Mouse (Mus musculus) forebrain, embryonic 15.5 days (tissue): ENCODE measurements around the gene Cadm1. TPM values are rescaled to one million over a fixed set of nuclear protein-coding genes. Genes with fewer than 3 reads are reported as not detected.

Experiments used
- ATAC-seq: fragments of 200-750 bp; cut with Nextera tagmentation; replicated peaks from 2 replicates; pipeline ENCODE4 v1.8.0; 2017; ENCODE audit warnings: mild to moderate bottlenecking, moderate TSS enrichment, moderate library complexity
- H3K27ac ChIP-seq: fragments of 300-500 bp; sonication (generic); replicated peaks from 2 replicates; pipeline ENCODE4 v1.5.1; 2015; ENCODE audit warnings: mild to moderate bottlenecking, inconsistent platforms
- H3K27me3 ChIP-seq: fragments of 300-500 bp; sonication (generic); 2 replicates; pipeline ENCODE4 v1.6.1; 2015; ENCODE audit warnings: inconsistent platforms
- H3K36me3 ChIP-seq: fragments of 300-500 bp; sonication (generic); 2 replicates; pipeline ENCODE4 v1.6.1; 2015; ENCODE audit warnings: mild to moderate bottlenecking, inconsistent platforms
- H3K4me1 ChIP-seq: fragments of 300-500 bp; sonication (generic); 2 replicates; pipeline ENCODE4 v1.6.1; 2015; ENCODE audit warnings: inconsistent platforms
- H3K4me2 ChIP-seq: fragments of 300-500 bp; sonication (generic); replicated peaks from 2 replicates; pipeline ENCODE4 v1.6.1; 2015; ENCODE audit warnings: mild to moderate bottlenecking, inconsistent platforms
- H3K4me3 ChIP-seq: fragments of 300-500 bp; sonication (generic); 2 replicates; pipeline ENCODE4 v1.5.1; 2015; ENCODE audit warnings: mild to moderate bottlenecking, inconsistent platforms
- H3K9ac ChIP-seq: fragments of 300-500 bp; sonication (generic); replicated peaks from 2 replicates; pipeline ENCODE4 v1.6.1; 2015; ENCODE audit warnings: mild to moderate bottlenecking, inconsistent platforms
- H3K9me3 ChIP-seq: fragments of 300-500 bp; sonication (generic); 2 replicates; pipeline ENCODE4 v1.6.1; 2016; ENCODE audit warnings: inconsistent platforms
- WGBS: fragments of 180-500 bp; shearing (Covaris S2); methylation state at CpG from one replicate; pipeline ENCODE4 v1.1.7; 2015; ENCODE audit warnings: mixed read lengths; 5-methylcytosine and 5-hydroxymethylcytosine counted together
- polyA plus RNA-seq: library from polyadenylated mRNA; unstranded; fragments of >200 nt; fragmentation: Nextera tagmentation; extraction: Ambion mirVana; gene quantifications from 2 replicates; pipeline ENCODE4 v1.2.1, GENCODE M21; 2015

The Cadm1 gene
- polyA plus RNA-seq, 1 experiment from 2014 or later, result 218 TPM

DNA sequence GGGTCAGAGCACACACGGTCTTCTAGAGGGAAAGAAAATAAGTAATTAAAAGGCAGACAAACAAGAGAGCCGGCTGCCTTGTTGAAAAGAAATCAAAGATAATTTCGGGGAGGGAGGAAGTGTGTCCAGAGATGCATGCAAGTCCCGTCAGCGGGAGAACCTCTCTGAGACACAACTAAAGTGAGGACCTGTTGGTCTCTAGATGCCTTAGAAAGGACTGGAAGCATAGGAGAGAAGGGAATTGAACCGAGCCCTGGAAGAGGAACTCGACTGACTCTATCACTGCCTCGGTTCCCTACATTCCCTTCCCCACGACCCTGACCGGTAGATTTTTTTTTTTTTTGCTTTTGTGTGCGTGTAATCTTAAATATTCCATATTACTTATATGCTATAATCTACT lies 791 bp upstream of the Cadm1 start:
- no peaks in the 10 kb centered on the region for H3K27me3 ChIP-seq
- no peaks in the 10 kb centered on the region for H3K9me3 ChIP-seq
- WGBS, result 2% methylated on average over 11 of the region's 11 CpGs
- peak overlapping the region; percentile 54 for H3K4me2 ChIP-seq
- no peaks in the 10 kb centered on the region for H3K36me3 ChIP-seq
- H3K4me1 ChIP-seq, result peaks cover 35% of the 10 kb centered on the region
- peak overlapping the region; percentile 92 for H3K27ac ChIP-seq
- ATAC-seq, result no peak
- H3K4me3 ChIP-seq, result peak overlapping the region; percentile 66
- peak overlapping the region; percentile 64; the same call in 1 of the 2 replicates for H3K9ac ChIP-seq

- peak; percentile 60 for ATAC-seq
Measured at GRCm38 (mm10) chr9:47530544-47530921, 560 bp downstream of the Cadm1 start.

DNA sequence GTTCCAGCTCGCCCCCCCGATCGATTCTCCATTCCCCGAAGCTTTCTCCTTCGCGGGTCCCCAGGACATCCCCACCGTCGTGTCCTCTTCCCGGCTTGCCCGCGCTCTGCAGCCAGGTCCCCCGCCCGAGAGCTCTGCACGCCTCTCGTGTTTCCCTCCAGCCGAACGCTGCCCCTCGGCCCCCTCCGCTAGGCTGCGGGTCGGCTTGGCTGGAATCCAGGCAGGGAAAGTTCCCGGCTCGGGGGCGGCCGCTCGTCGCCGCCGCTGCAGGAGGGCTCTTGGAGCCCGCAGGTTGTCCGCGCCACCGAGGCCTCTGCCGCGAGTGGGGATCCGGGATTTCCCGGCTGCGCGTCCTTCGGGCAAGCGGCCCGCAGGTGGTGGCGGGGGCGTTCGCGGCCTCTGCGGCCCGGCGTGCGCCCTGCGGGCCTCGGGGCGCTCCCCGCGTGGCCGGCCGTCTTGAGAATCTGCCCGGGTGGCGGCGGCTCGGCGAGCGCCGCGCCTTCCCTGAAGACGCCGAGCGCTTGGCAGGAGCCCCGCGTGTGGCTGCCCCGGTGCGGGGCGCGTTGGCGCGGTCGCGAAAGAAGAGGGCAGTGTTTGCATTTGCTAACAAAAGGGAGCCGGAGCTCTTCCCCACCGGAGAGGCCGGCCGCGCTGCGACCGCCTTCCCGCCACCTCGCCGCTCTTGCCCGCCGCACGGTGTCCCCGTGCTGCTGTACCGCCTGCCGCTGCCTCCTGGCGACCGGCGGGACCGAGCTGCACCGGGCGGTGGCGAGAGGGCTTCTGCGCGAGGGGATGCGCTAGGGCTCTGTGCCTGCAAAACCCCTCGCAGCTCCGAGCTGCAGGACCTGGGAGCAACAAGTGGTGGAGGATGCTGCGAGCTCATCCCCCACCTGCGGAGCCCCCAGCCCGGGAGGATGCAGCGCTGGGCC lies 1.2 kb downstream of the Cadm1 start:
- H3K9me3 ChIP-seq, result no peaks in the 10 kb centered on the region
- under 1% methylated on average over 100 of the region's 110 CpGs for WGBS
- peak; percentile 30 for ATAC-seq

More at GRCm38 (mm10) chr9:47530544-47530921, 560 bp downstream of the Cadm1 start:
- no peaks in the 10 kb centered on the region for H3K9me3 ChIP-seq
- H3K36me3 ChIP-seq, result no peaks in the 10 kb centered on the region
- H3K4me3 ChIP-seq, result peak overlapping the region; percentile 66
- H3K4me1 ChIP-seq, result peaks cover 47% of the 10 kb centered on the region
- peak overlapping the region; percentile 83 for H3K9ac ChIP-seq
- under 1% methylated on average over 28 of the region's 30 CpGs for WGBS
- peak overlapping the region; percentile 92 for H3K27ac ChIP-seq
- no peaks in the 10 kb centered on the region for H3K27me3 ChIP-seq
- peak overlapping the region; percentile 73 for H3K4me2 ChIP-seq

GRCm38 (mm10) chr9:47532215-47532865 lies 2.4 kb downstream of the Cadm1 start:
- H3K27ac ChIP-seq, result peak overlapping the region; percentile 92; the same call in 1 of the 2 replicates
- peak overlapping the region; percentile 83 for H3K9ac ChIP-seq
- peaks cover 57% of the 10 kb centered on the region for H3K4me1 ChIP-seq
- H3K9me3 ChIP-seq, result no peaks in the 10 kb centered on the region
- peak overlapping the region; percentile 73 for H3K4me2 ChIP-seq
- ATAC-seq, result no peak
- no peaks in the 10 kb centered on the region for H3K27me3 ChIP-seq
- WGBS, result under 1% methylated on average over 20 of the region's 20 CpGs
- H3K36me3 ChIP-seq, result no peaks in the 10 kb centered on the region
- peak overlapping the region; percentile 66 for H3K4me3 ChIP-seq

More for the DNA sequence above, 1.2 kb downstream of the Cadm1 start:
- Histone ChIP-seq H3K27me3 (no peaks in the 10 kb centered on the region), H3K9ac (peak overlapping the region; percentile 83), H3K4me1 (peaks cover 53% of the 10 kb centered on the region), H3K36me3 (no peaks in the 10 kb centered on the region), H3K4me2 (peak overlapping the region; percentile 73), H3K27ac (peak overlapping the region; percentile 92), H3K4me3 (peak overlapping the region; percentile 66)

GRCm38 (mm10) chr9:47533461-47533860 lies 3.5 kb downstream of the Cadm1 start:
- Histone ChIP-seq H3K27ac (peak overlapping the region; percentile 17), H3K36me3 (no peaks in the 10 kb centered on the region), H3K9ac (peak overlapping the region; percentile 83), H3K9me3 (no peaks in the 10 kb centered on the region), H3K27me3 (no peaks in the 10 kb centered on the region), H3K4me1 (peaks cover 49% of the 10 kb centered on the region), H3K4me3 (peak overlapping the region; percentile 66), H3K4me2 (peak overlapping the region; percentile 73)
- no peak for ATAC-seq
- WGBS, result 2% methylated on average over 8 of the region's 8 CpGs

GRCm38 (mm10) chr9:47534573-47535475 lies 4.9 kb downstream of the Cadm1 start:
- no peak for ATAC-seq
- 67% methylated on average over 11 of the region's 11 CpGs for WGBS
- Histone ChIP-seq H3K4me3 (no peak overlapping the region), H3K27me3 (no peaks in the 10 kb centered on the region), H3K9me3 (no peaks in the 10 kb centered on the region), H3K4me2 (peak overlapping the region; percentile 16; the same call in 1 of the 2 replicates), H3K27ac (no peak overlapping the region), H3K36me3 (no peaks in the 10 kb centered on the region), H3K9ac (no peak overlapping the region), H3K4me1 (peaks cover 41% of the 10 kb centered on the region)

DNA sequence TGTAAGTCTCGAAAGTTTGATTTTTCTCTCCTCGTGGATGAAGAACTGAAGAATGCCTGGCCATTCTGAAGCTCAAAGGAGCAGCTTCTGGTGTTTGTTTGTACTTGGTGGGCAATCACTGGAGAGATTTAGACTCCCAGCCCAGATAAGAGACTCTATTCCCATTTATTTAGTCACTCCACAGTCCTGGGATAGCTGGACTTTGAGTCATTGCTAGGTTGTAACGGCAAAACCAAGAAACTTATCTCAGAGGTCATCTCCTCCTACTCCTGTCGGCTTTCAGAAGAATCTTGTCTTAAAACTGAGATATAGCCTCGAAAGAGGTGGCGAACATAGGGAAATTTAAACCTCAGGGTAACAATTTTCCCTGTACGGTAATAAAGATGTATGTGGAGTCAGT lies 15.3 kb downstream of the Cadm1 start:
- H3K4me2 ChIP-seq, result no peak overlapping the region
- H3K27ac ChIP-seq, result no peak overlapping the region
- WGBS, result 81% methylated on average over 7 of the region's 7 CpGs

GRCm38 (mm10) chr9:47545667-47546066 lies 15.7 kb downstream of the Cadm1 start:
- 37% methylated on average over 12 of the region's 12 CpGs for WGBS
- Histone ChIP-seq H3K4me2 (no peak overlapping the region), H3K9ac (no peak overlapping the region), H3K36me3 (no peaks in the 10 kb centered on the region), H3K27me3 (no peaks in the 10 kb centered on the region), H3K27ac (no peak overlapping the region), H3K9me3 (no peaks in the 10 kb centered on the region), H3K4me3 (no peak overlapping the region), H3K4me1 (peaks cover 14% of the 10 kb centered on the region)
- no peak for ATAC-seq

More for the DNA sequence above, 15.3 kb downstream of the Cadm1 start:
- ATAC-seq, result no peak
- peaks cover 14% of the 10 kb centered on the region for H3K4me1 ChIP-seq
- no peaks in the 10 kb centered on the region for H3K27me3 ChIP-seq
- H3K9me3 ChIP-seq, result no peaks in the 10 kb centered on the region
- no peak overlapping the region for H3K4me3 ChIP-seq
- no peaks in the 10 kb centered on the region for H3K36me3 ChIP-seq
- H3K9ac ChIP-seq, result no peak overlapping the region

DNA sequence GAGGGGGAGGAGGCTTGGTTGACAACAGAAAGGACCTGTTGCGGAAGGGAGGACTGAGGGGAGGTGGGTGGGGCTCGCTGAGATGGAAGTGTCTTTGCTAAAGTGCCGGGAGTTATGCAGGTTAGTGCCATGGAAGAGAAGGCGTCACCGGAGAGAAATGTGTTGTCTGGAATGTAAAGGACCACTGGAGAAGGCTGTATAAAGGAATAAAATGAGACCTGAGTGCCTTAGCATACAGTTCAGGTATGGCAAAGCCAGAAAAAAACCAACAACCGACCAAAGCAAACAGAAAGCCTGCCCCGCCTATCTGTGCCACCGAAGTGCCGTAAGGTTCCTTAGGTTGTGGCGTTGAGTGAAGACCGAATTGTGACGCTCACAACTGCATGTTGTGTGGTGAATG lies 18.4 kb downstream of the Cadm1 start:
- Histone ChIP-seq H3K9me3 (no peaks in the 10 kb centered on the region), H3K4me2 (no peak overlapping the region), H3K9ac (no peak overlapping the region), H3K27ac (no peak overlapping the region), H3K27me3 (no peaks in the 10 kb centered on the region), H3K36me3 (no peaks in the 10 kb centered on the region), H3K4me3 (no peak overlapping the region), H3K4me1 (peaks cover 14% of the 10 kb centered on the region)
- WGBS, result 89% methylated on average over 12 of the region's 12 CpGs
- no peak for ATAC-seq

GRCm38 (mm10) chr9:47548916-47549315 lies 18.9 kb downstream of the Cadm1 start:
- H3K9ac ChIP-seq, result no peak overlapping the region
- H3K36me3 ChIP-seq, result no peaks in the 10 kb centered on the region
- WGBS, result 54% methylated on average over 5 of the region's 5 CpGs
- no peaks in the 10 kb centered on the region for H3K27me3 ChIP-seq
- H3K27ac ChIP-seq, result no peak overlapping the region
- no peak overlapping the region for H3K4me2 ChIP-seq
- H3K4me1 ChIP-seq, result peaks cover 14% of the 10 kb centered on the region
- H3K4me3 ChIP-seq, result no peak overlapping the region
- H3K9me3 ChIP-seq, result no peaks in the 10 kb centered on the region
- no peak for ATAC-seq

DNA sequence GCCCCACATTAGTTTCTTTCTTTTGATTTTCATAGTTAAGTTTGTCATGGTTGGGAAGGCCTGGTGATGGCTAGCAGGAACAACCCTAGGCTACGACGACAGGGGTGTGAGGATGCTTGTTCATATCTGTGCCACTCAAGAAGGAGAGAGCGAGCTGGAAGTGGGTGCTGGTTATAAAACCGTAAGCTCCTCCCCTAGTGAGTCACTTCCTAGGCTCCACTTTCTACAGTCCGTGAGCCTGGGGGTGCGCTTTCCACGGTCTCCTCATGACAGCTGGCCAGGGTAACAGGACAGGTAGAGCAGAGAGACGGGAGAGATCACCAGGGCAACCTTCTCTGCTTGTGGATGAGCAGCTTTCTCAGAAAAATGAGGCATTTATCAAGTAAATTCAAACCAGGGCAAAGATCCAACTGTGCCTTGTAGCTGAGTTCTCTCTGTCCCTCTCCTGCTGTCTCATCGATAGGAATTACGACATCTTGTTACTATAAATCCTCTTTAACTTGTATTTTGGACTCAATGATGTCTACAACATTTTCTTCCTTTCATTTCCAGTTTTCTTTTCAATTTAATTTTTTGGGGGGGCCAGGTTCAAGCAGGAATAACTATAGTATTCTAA lies 23.1 kb downstream of the Cadm1 start:
- H3K4me2 ChIP-seq, result no peak overlapping the region
- H3K4me3 ChIP-seq, result no peak overlapping the region
- no peaks in the 10 kb centered on the region for H3K9me3 ChIP-seq
- no peaks in the 10 kb centered on the region for H3K27me3 ChIP-seq
- H3K9ac ChIP-seq, result no peak overlapping the region
- H3K36me3 ChIP-seq, result no peaks in the 10 kb centered on the region
- peaks cover 19% of the 10 kb centered on the region for H3K4me1 ChIP-seq
- no peak overlapping the region for H3K27ac ChIP-seq
- WGBS, result 91% methylated on average over 10 of the region's 10 CpGs
- no peak for ATAC-seq
